Mouse (Mus musculus): ENCODE measurements around the gene Atp13a2. TPM values are rescaled to one million over a fixed set of nuclear protein-coding genes. Genes with fewer than 3 reads are reported as not detected.

The Atp13a2 gene
- total and polyA plus RNA-seq, 2 experiments from 2014 or later, result 18.8 to 45.8 TPM

DNA sequence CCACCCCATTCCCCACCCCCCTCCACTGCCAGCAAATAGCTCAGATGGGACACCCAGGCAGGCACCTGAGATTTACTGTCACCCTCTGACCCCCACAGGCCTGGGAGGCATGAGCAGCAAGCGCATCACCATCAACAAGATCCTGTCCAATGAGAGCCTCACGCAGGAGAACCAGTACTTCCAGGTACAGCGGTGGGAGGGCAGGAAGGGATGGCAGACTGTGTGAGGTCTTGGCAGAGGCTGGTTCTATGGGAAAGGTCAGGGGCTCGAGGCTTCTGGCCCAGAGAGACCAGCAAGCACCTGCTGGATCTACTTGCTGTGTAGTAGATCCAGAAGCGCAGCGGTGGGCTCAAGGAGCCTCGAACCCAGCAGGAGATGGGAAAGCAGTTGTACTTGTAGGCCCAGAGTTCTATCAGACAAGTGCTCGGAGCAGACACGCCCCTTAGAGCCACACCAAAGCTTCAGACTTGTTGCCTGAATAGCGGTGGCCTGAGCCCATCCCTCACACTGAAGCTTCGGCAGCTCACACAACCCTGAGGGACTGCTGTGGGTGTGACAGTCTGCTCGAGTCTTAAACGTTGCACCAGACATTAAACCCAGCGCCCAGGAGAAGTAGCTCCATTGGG, 40.0 kb upstream of the Atp13a2 start:
- H3K27me3 ChIP-seq (ENCODE audit: control insufficient read depth, insufficient read depth, low read length), result no peaks in the 10 kb centered on the region
- H3K4me2 ChIP-seq (ENCODE audit: low read depth, low read length), result no peak overlapping the region
- H3K36me3 ChIP-seq (replicated peaks; ENCODE audit: control insufficient read depth, insufficient read depth, low read length), result no peaks in the 10 kb centered on the region
- WGBS, result 82% methylated on average over 14 of the region's 14 CpGs
- no peak overlapping the region for H3K27ac ChIP-seq (ENCODE audit: low read depth)
- ATAC-seq (ENCODE audit: insufficient read depth, low read depth), result no peak
- 0 out of 2 replicates have a peak, but pooled peaks cover 6% of the 10 kb centered on the region for H3K9me3 ChIP-seq (replicated peaks; ENCODE audit: control insufficient read depth, low read length)
- no peak for DNase-seq (ENCODE audit: low spot score)
- H3K4me1 ChIP-seq (ENCODE audit: control insufficient read depth, insufficient read depth), result no peaks in the 10 kb centered on the region
- no peak overlapping the region for H3K9ac ChIP-seq (replicated peaks; ENCODE audit: low read depth, low read length)
- no peak for TF ChIP-seq EP300 (IDR thresholded peaks at IDR 0.05; ENCODE audit: low read depth)
- TF ChIP-seq CTCF (IDR thresholded peaks at IDR 0.05; ENCODE audit: low read depth), result no peak
- no peak overlapping the region for H3K4me3 ChIP-seq (ENCODE audit: low read depth, low read length)

DNA sequence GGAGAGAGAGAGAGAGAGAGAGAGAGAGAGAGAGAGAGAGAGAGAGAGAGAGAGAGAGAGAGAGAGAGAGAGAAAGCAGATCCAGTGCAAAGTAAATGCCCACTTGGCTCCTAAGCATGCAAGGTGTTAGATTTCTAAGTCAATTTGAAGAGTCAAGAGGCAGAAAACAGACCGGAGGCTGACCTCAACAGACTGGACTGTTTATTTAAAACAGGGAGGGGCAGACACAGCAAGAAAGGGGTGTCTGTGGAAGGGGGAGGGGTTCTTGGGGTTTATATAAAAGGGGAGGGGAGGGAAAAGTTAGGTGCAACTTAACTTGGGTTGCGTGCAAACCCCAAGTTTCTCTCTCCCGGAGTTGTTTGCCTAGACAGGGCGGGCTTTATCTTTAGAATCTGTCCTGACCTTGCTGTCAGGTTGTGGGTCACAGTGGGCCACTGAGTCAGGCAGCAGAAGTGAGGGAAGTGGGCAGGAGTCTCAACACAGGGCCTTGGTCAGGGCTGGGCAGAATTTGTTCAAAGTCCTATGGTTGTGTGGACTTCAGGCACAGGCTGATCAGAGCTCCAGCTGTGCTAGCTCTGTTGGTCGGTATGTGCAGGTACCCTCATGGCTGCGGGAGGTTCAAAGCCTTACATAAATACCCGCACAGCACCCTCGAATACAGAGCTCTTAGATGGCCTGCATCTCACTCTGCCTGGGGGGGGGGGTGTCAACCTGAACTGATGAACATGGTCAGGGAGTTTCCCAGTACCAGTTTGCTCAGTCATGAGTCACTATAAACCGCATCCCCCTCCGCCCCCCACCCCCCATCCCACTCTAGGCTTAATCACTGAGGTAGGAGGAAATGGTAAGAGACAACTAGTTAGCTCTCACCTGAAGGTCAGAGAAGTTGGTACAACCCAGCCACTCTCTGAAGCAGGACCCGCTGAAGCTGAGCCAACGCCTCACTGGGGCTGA, 38.9 kb upstream of the Atp13a2 start:
- Histone ChIP-seq H3K4me2 (ENCODE audit: low read depth, low read length) (no peak overlapping the region), H3K27ac (ENCODE audit: low read depth) (no peak overlapping the region), H3K4me1 (ENCODE audit: control insufficient read depth, insufficient read depth) (no peaks in the 10 kb centered on the region), H3K9me3 (replicated peaks; ENCODE audit: control insufficient read depth, low read length) (0 out of 2 replicates have a peak, but pooled peaks cover 6% of the 10 kb centered on the region), H3K36me3 (replicated peaks; ENCODE audit: control insufficient read depth, insufficient read depth, low read length) (no peaks in the 10 kb centered on the region), H3K9ac (replicated peaks; ENCODE audit: low read depth, low read length) (no peak overlapping the region), H3K4me3 (ENCODE audit: low read depth, low read length) (no peak overlapping the region), H3K27me3 (ENCODE audit: control insufficient read depth, insufficient read depth, low read length) (no peaks in the 10 kb centered on the region)
- TF ChIP-seq CTCF (IDR thresholded peaks at IDR 0.05; ENCODE audit: low read depth) (no peak), EP300 (IDR thresholded peaks at IDR 0.05; ENCODE audit: low read depth) (no peak)
- 84% methylated on average over 12 of the region's 12 CpGs for WGBS
- ATAC-seq (ENCODE audit: insufficient read depth, low read depth), result no peak
- no peak for DNase-seq (ENCODE audit: low spot score)

GRCm38 (mm10) chr4:140948481-140948880, 38.2 kb upstream of the Atp13a2 start:
- Histone ChIP-seq H3K4me1 (ENCODE audit: control insufficient read depth, insufficient read depth) (no peaks in the 10 kb centered on the region), H3K27ac (ENCODE audit: low read depth) (no peak overlapping the region), H3K36me3 (replicated peaks; ENCODE audit: control insufficient read depth, insufficient read depth, low read length) (no peaks in the 10 kb centered on the region), H3K4me3 (ENCODE audit: low read depth, low read length) (no peak overlapping the region), H3K9ac (replicated peaks; ENCODE audit: low read depth, low read length) (no peak overlapping the region), H3K4me2 (ENCODE audit: low read depth, low read length) (no peak overlapping the region), H3K9me3 (replicated peaks; ENCODE audit: control insufficient read depth, low read length) (0 out of 2 replicates have a peak, but pooled peaks cover 6% of the 10 kb centered on the region), H3K27me3 (ENCODE audit: control insufficient read depth, insufficient read depth, low read length) (no peaks in the 10 kb centered on the region)
- TF ChIP-seq EP300 (IDR thresholded peaks at IDR 0.05; ENCODE audit: low read depth) (no peak), CTCF (IDR thresholded peaks at IDR 0.05; ENCODE audit: low read depth) (no peak)
- ATAC-seq (ENCODE audit: insufficient read depth, low read depth) (no peak), DNase-seq (ENCODE audit: low spot score) (no peak)
- 88% methylated on average over 6 of the region's 6 CpGs for WGBS

GRCm38 (mm10) chr4:140949052-140949451, 37.6 kb upstream of the Atp13a2 start:
- ATAC-seq (ENCODE audit: insufficient read depth, low read depth), result no peak
- DNase-seq (ENCODE audit: low spot score), result no peak

DNA sequence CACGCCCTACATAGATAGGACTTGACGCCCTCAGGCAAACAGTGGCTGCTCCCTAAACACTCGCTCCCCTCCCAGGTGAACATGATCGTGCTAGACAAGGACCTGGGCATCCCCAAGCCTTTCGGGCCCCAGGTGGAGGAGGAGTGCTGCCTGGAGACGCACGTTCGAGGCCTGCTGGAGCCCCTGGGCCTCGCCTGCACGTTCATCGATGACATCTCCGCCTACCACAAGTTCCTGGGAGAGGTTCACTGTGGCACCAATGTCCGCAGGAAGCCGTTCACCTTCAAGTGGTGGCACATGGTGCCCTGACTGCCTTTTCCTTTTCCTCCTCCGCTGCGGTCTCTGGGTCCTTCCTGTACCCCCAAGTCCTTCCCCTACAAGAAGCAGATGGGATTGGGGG, 37.1 kb upstream of the Atp13a2 start:
- Histone ChIP-seq H3K4me3 (ENCODE audit: low read depth, low read length) (no peak overlapping the region), H3K9me3 (replicated peaks; ENCODE audit: control insufficient read depth, low read length) (no peaks in the 10 kb centered on the region), H3K27ac (ENCODE audit: low read depth) (no peak overlapping the region), H3K27me3 (ENCODE audit: control insufficient read depth, insufficient read depth, low read length) (no peaks in the 10 kb centered on the region), H3K9ac (replicated peaks; ENCODE audit: low read depth, low read length) (no peak overlapping the region), H3K36me3 (replicated peaks; ENCODE audit: control insufficient read depth, insufficient read depth, low read length) (no peaks in the 10 kb centered on the region), H3K4me2 (ENCODE audit: low read depth, low read length) (no peak overlapping the region), H3K4me1 (ENCODE audit: control insufficient read depth, insufficient read depth) (no peaks in the 10 kb centered on the region)
- 82% methylated on average over 16 of the region's 16 CpGs for WGBS
- DNase-seq (ENCODE audit: low spot score) (no peak), ATAC-seq (ENCODE audit: insufficient read depth, low read depth) (no peak)
- TF ChIP-seq EP300 (IDR thresholded peaks at IDR 0.05; ENCODE audit: low read depth) (no peak), CTCF (IDR thresholded peaks at IDR 0.05; ENCODE audit: low read depth) (no peak)

More at GRCm38 (mm10) chr4:140949052-140949451, 37.6 kb upstream of the Atp13a2 start:
- H3K9me3 ChIP-seq (replicated peaks; ENCODE audit: control insufficient read depth, low read length), result 0 out of 2 replicates have a peak, but pooled peaks cover 2% of the 10 kb centered on the region
- no peak overlapping the region for H3K27ac ChIP-seq (ENCODE audit: low read depth)
- no peak overlapping the region for H3K9ac ChIP-seq (replicated peaks; ENCODE audit: low read depth, low read length)
- no peak overlapping the region for H3K4me2 ChIP-seq (ENCODE audit: low read depth, low read length)
- H3K4me1 ChIP-seq (ENCODE audit: control insufficient read depth, insufficient read depth), result no peaks in the 10 kb centered on the region
- 81% methylated on average over 8 of the region's 8 CpGs for WGBS
- no peak overlapping the region for H3K4me3 ChIP-seq (ENCODE audit: low read depth, low read length)
- no peaks in the 10 kb centered on the region for H3K36me3 ChIP-seq (replicated peaks; ENCODE audit: control insufficient read depth, insufficient read depth, low read length)
- H3K27me3 ChIP-seq (ENCODE audit: control insufficient read depth, insufficient read depth, low read length), result no peaks in the 10 kb centered on the region
- no peak for TF ChIP-seq CTCF (IDR thresholded peaks at IDR 0.05; ENCODE audit: low read depth)
- TF ChIP-seq EP300 (IDR thresholded peaks at IDR 0.05; ENCODE audit: low read depth), result no peak
